Mouse (Mus musculus) embryonic fibroblast, embryonic 13.5 days (primary cell): ENCODE data around the gene Clybl.

Experiments used
- CTCF ChIP-seq: IDR thresholded peaks from 2 replicates; pipeline ENCODE4 v1.5.1; 2011; ENCODE audit warnings: mild to moderate bottlenecking, control low read depth, low read length, moderate library complexity, borderline replicate concordance; ENCODE audit not compliant: insufficient read depth
- POLR2A ChIP-seq: IDR thresholded peaks from 2 replicates; pipeline ENCODE4 v1.6.1; 2011; ENCODE audit warnings: low read depth, mild to moderate bottlenecking, control low read depth, low read length, moderate library complexity

- TF ChIP-seq CTCF: no peak
- no peak for TF ChIP-seq POLR2A
Measured at GRCm38 (mm10) chr14:122406541-122407219, 225.2 kb downstream of the Clybl start.
